Mouse (Mus musculus) CD4-positive, CD25-positive, alpha-beta regulatory T cell, adult 9 weeks (primary cell): ENCODE results near the gene Ing2. TPM values are rescaled to one million over a fixed set of nuclear protein-coding genes. Genes with fewer than 3 reads are reported as not detected.

Experiments used
- polyA plus RNA-seq: library from polyadenylated mRNA; unstranded; fragments of 100-300 nt; shearing (Covaris generic); gene quantifications from one replicate; pipeline ENCODE4 v1.2.1, GENCODE M21; 2017

Ing2 gene
- 2.8 TPM for polyA plus RNA-seq

GRCm38 (mm10) chr8:47674777-47675710, at the start of gene Ing2:
TSS of gene Ing2 (minus strand) at chr8:47675556.

GRCm38 (mm10) chr8:47713761-47714745, 38.7 kb upstream of the Ing2 start, which contains the start of gene Cdkn2aip:
TSS of gene Cdkn2aip (minus strand) at chr8:47713932.

Other genes starting within 250 kb of the Ing2 start
- gene Stox2, start 229.2 kb downstream of the Ing2 start, polyA plus RNA-seq = not detected
- gene Trappc11, start 142.1 kb downstream of the Ing2 start, polyA plus RNA-seq = 55.1 TPM
- 44.2 TPM for gene Rwdd4a, start 141.9 kb downstream of the Ing2 start, polyA plus RNA-seq
- gene Cdkn2aip, start 38.4 kb upstream of the Ing2 start, polyA plus RNA-seq = 25.0 TPM
- gene Cldn24, start 146.6 kb upstream of the Ing2 start, polyA plus RNA-seq = not detected
- not detected for gene Cldn22, start 148.9 kb upstream of the Ing2 start, polyA plus RNA-seq